In the genomic region with DNA sequence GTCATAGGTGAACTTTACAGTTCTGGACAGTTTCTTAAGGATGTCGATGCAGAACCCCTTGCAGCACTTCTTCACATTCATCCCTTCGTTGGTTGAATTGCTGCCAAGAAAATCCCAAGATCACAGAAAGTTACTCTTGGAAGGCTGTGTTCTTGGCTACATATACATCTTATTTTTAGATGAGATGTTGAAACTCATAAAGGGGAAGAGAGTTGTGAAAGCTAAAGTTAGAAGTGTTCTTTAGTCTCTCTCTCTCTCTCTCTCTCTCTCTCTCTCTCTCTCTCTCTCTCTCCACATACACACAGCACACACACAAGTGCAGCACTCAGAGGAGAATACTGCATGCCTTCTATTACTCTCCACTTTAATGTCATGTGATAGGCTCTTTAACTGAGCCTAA, we compare ENCODE assay signal across 23 mouse cellular contexts.
"Had no signal": no experiment of that assay in that cellular context is flagged by ENCODE, and none has a peak within 500 bp of the region (broad histone marks: within the 10 kb centered on the region; RNA-seq: fewer than 3 reads in every experiment).

No protein-coding gene starts in this region.

- DNase-seq: kidney, adult 11 months; kidney, adult 9 months; kidney, postnatal 14 days; kidney, postnatal 4 days; layer of hippocampus, postnatal 36 days; liver, postnatal 0 days; retina, postnatal 1 day; right cerebral cortex, postnatal 14 days; right cerebral cortex, postnatal 4 days; thymus, adult 2 months; thymus, postnatal 14 days; thymus, postnatal 4 days had no signal

- H3K4me3 ChIP-seq: limb, embryonic 12.5 days; limb, embryonic 15.5 days; megakaryocyte, embryonic 14.5 days; midbrain, embryonic 10.5 days; midbrain, embryonic 13.5 days; myocyte; neural tube, embryonic 13.5 days had no signal

- H3K4me2 ChIP-seq: limb, embryonic 12.5 days; limb, embryonic 15.5 days; liver, embryonic 11.5 days; midbrain, embryonic 13.5 days; neural tube, embryonic 13.5 days had no signal

- H3K9ac ChIP-seq: limb, embryonic 12.5 days; limb, embryonic 15.5 days; liver, embryonic 14.5 days; liver, postnatal 0 days; midbrain, embryonic 13.5 days; neural tube, embryonic 13.5 days had no signal

- ATAC-seq: liver, postnatal 0 days; midbrain, embryonic 13.5 days; midbrain, embryonic 16.5 days had no signal

- H3K36me3 ChIP-seq: limb, embryonic 12.5 days; limb, embryonic 15.5 days; midbrain, embryonic 10.5 days; midbrain, embryonic 13.5 days; neural tube, embryonic 13.5 days had no signal

- H3K9me3 ChIP-seq: limb, embryonic 12.5 days; limb, embryonic 15.5 days; megakaryocyte, embryonic 14.5 days; midbrain, embryonic 10.5 days; midbrain, embryonic 13.5 days; neural tube, embryonic 13.5 days had no signal

- H3K27me3 ChIP-seq: limb, embryonic 12.5 days; limb, embryonic 15.5 days; megakaryocyte, embryonic 14.5 days; midbrain, embryonic 13.5 days; neural tube, embryonic 13.5 days had no signal

- H3K4me1 ChIP-seq: limb, embryonic 12.5 days; limb, embryonic 15.5 days; megakaryocyte, embryonic 14.5 days; midbrain, embryonic 10.5 days; midbrain, embryonic 13.5 days; neural tube, embryonic 13.5 days had no signal

- H3K27ac ChIP-seq: limb, embryonic 12.5 days; limb, embryonic 15.5 days; liver, embryonic 14.5 days; midbrain, embryonic 10.5 days; midbrain, embryonic 13.5 days; neural tube, embryonic 13.5 days; stomach, postnatal 0 days had no signal
